Mouse (Mus musculus) limb, embryonic 15.5 days (tissue): ENCODE measurements around the gene Pdcd6ip. TPM values are rescaled to one million over a fixed set of nuclear protein-coding genes. Genes with fewer than 3 reads are reported as not detected.
"Not testable (repeated sequence)": the region's sequence is repeated elsewhere in the genome, so short reads cannot be mapped to it uniquely, and the experiment has no call there.

Source experiments
- ATAC-seq: fragments of 200-750 bp; cut with Nextera tagmentation; 2 replicates; pipeline ENCODE4 v1.8.0; 2017; ENCODE audit warnings: low read depth, moderate TSS enrichment; ENCODE audit not compliant: insufficient number of reproducible peaks, low FRiP score, low TSS enrichment
- H3K27ac ChIP-seq: fragments of 300-500 bp; sonication (generic); 2 replicates; pipeline ENCODE4 v1.5.1; 2015; ENCODE audit warnings: moderate library complexity, mild to moderate bottlenecking, inconsistent platforms
- H3K27me3 ChIP-seq: fragments of 300-500 bp; sonication (generic); 2 replicates; pipeline ENCODE4 v1.6.1; 2015; ENCODE audit warnings: inconsistent platforms
- H3K36me3 ChIP-seq: fragments of 300-500 bp; sonication (generic); 2 replicates; pipeline ENCODE4 v1.6.1; 2015; ENCODE audit warnings: inconsistent platforms
- H3K4me1 ChIP-seq: fragments of 300-500 bp; sonication (generic); 2 replicates; pipeline ENCODE4 v1.6.1; 2015; ENCODE audit warnings: inconsistent platforms
- H3K4me2 ChIP-seq: fragments of 300-500 bp; sonication (generic); 2 replicates; pipeline ENCODE4 v1.6.1; 2015; ENCODE audit warnings: mild to moderate bottlenecking, inconsistent platforms
- H3K4me3 ChIP-seq: fragments of 300-500 bp; sonication (generic); 2 replicates; pipeline ENCODE4 v1.5.1; 2015; ENCODE audit warnings: mild to moderate bottlenecking, inconsistent platforms
- H3K9ac ChIP-seq: fragments of 300-500 bp; sonication (generic); 2 replicates; pipeline ENCODE4 v1.6.1; 2015; ENCODE audit warnings: inconsistent platforms
- H3K9me3 ChIP-seq: fragments of 300-500 bp; sonication (generic); 2 replicates; pipeline ENCODE4 v1.6.1; 2016; ENCODE audit warnings: inconsistent platforms
- WGBS: fragments of 180-500 bp; shearing (Covaris S2); methylation state at CpG from one replicate; pipeline ENCODE4 v1.1.7; 2015; 5-methylcytosine and 5-hydroxymethylcytosine counted together
- polyA plus RNA-seq: library from polyadenylated mRNA; unstranded; fragments of >200 nt; fragmentation: Nextera tagmentation; extraction: Ambion mirVana; gene quantifications from 2 replicates; pipeline ENCODE4 v1.2.1, GENCODE M21; 2015

The Pdcd6ip gene
- polyA plus RNA-seq, 1 experiment from 2014 or later: 82.8 TPM

- Histone ChIP-seq H3K36me3 (peaks cover 67% of the 10 kb centered on the region), H3K27me3 (no peaks in the 10 kb centered on the region), H3K4me2 (no peak overlapping the region), H3K27ac (no peak overlapping the region), H3K9ac (no peak overlapping the region), H3K4me3 (no peak overlapping the region), H3K9me3 (no peaks in the 10 kb centered on the region), H3K4me1 (no peaks in the 10 kb centered on the region)
- ATAC-seq: no peak
- WGBS: 94% methylated on average over 6 of the region's 6 CpGs
These were observed 34.3 kb downstream of the Pdcd6ip start for GRCm38 (mm10) chr9:113673721-113674120.

DNA sequence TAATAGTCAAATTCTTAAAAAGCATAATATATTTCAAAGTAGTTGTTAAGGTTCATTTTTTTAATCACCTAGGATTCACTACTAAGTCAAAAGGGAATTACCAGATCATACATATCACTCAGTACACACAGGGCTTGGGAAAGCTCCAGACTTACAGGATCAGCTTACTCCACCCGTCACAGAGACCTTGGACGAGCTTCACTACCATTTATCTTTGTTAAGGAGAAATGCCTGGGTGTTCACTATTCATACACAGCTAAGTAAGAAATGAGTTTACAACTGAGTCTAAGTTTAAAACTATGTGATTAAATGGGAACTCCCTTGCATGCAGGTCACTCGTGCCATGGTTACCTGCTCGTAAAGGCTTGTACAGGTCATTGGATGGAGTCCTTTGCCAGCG is 35.7 kb downstream of the Pdcd6ip start:
- Histone ChIP-seq H3K4me3 (no peak overlapping the region), H3K9ac (no peak overlapping the region), H3K27me3 (no peaks in the 10 kb centered on the region), H3K4me1 (no peaks in the 10 kb centered on the region), H3K4me2 (no peak overlapping the region), H3K27ac (no peak overlapping the region), H3K9me3 (no peaks in the 10 kb centered on the region), H3K36me3 (peaks cover 70% of the 10 kb centered on the region)
- WGBS: 93% methylated on average over 5 of the region's 5 CpGs
- ATAC-seq: no peak

GRCm38 (mm10) chr9:113670857-113671106 is 37.3 kb downstream of the Pdcd6ip start:
- H3K27ac ChIP-seq: no peak overlapping the region
- H3K36me3 ChIP-seq: peaks cover 72% of the 10 kb centered on the region
- WGBS: 97% methylated on average over 1 of the region's 1 CpGs

GRCm38 (mm10) chr9:113670105-113670856 is 37.8 kb downstream of the Pdcd6ip start:
- Histone ChIP-seq H3K4me2 (no peak overlapping the region), H3K27ac (0 out of 2 replicates have a peak overlapping the region, but pooled peaks have one; percentile 4), H3K36me3 (peaks cover 77% of the 10 kb centered on the region), H3K4me1 (no peaks in the 10 kb centered on the region), H3K9ac (no peak overlapping the region), H3K27me3 (no peaks in the 10 kb centered on the region), H3K9me3 (no peaks in the 10 kb centered on the region), H3K4me3 (no peak overlapping the region)
- no peak for ATAC-seq
- 68% methylated on average over 7 of the region's 7 CpGs for WGBS

More at GRCm38 (mm10) chr9:113670857-113671106, 37.3 kb downstream of the Pdcd6ip start:
- Histone ChIP-seq H3K4me3 (no peak overlapping the region), H3K4me2 (no peak overlapping the region), H3K27me3 (no peaks in the 10 kb centered on the region), H3K9me3 (no peaks in the 10 kb centered on the region), H3K9ac (no peak overlapping the region), H3K4me1 (no peaks in the 10 kb centered on the region)
- ATAC-seq: no peak

- Histone ChIP-seq H3K27me3 (no peaks in the 10 kb centered on the region), H3K27ac (no peak overlapping the region), H3K36me3 (peaks cover 75% of the 10 kb centered on the region), H3K4me3 (no peak overlapping the region), H3K9me3 (no peaks in the 10 kb centered on the region), H3K4me2 (no peak overlapping the region), H3K9ac (no peak overlapping the region), H3K4me1 (no peaks in the 10 kb centered on the region)
- 83% methylated on average over 4 of the region's 4 CpGs for WGBS
- no peak for ATAC-seq
These were observed 44.6 kb downstream of the Pdcd6ip start for GRCm38 (mm10) chr9:113663476-113663875.

- H3K4me3 ChIP-seq: no peak overlapping the region
- no peaks in the 10 kb centered on the region for H3K4me1 ChIP-seq
- H3K36me3 ChIP-seq: peaks cover 64% of the 10 kb centered on the region
- no peaks in the 10 kb centered on the region for H3K27me3 ChIP-seq
- no peak overlapping the region for H3K4me2 ChIP-seq
- no peak overlapping the region for H3K27ac ChIP-seq
- 91% methylated on average over 1 of the region's 1 CpGs for WGBS
- H3K9me3 ChIP-seq: no peaks in the 10 kb centered on the region
- H3K9ac ChIP-seq: no peak overlapping the region
- no peak for ATAC-seq
These were observed 50.2 kb downstream of the Pdcd6ip start for GRCm38 (mm10) chr9:113657837-113658236.

GRCm38 (mm10) chr9:113653571-113653970 is 54.5 kb downstream of the Pdcd6ip start:
- no peak overlapping the region for H3K27ac ChIP-seq
- ATAC-seq: no peak
- WGBS: 79% methylated on average over 8 of the region's 8 CpGs
- no peak overlapping the region for H3K9ac ChIP-seq
- H3K9me3 ChIP-seq: no peaks in the 10 kb centered on the region
- H3K4me2 ChIP-seq: no peak overlapping the region
- no peaks in the 10 kb centered on the region for H3K4me1 ChIP-seq
- H3K27me3 ChIP-seq: no peaks in the 10 kb centered on the region
- H3K36me3 ChIP-seq: peaks cover 39% of the 10 kb centered on the region
- no peak overlapping the region for H3K4me3 ChIP-seq

DNA sequence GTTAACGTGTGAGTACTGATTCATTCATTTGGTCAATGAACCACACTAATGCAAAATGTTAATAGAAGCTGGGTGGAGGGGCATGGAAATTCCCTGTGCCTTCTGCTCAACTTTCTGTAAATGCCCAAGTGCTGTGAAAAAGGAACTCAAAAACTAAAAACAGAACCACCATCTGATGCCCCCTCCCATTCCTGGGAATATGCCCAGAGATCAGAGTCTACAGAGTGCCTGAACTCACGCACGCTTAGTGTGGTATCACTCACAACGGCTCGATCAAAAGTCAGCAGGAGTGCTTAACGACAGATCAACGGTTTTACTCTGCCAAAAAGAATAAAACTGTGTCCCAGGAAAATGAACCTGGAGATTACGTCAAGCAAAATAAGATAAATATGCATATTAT is 57.3 kb downstream of the Pdcd6ip start:
- ATAC-seq: no peak
- no peak overlapping the region for H3K27ac ChIP-seq
- H3K4me3 ChIP-seq: no peak overlapping the region
- H3K4me2 ChIP-seq: no peak overlapping the region
- no peak overlapping the region for H3K9ac ChIP-seq
- H3K9me3 ChIP-seq: no peaks in the 10 kb centered on the region
- WGBS: 77% methylated on average over 8 of the region's 8 CpGs
- H3K4me1 ChIP-seq: no peaks in the 10 kb centered on the region
- H3K36me3 ChIP-seq: peaks cover 22% of the 10 kb centered on the region
- H3K27me3 ChIP-seq: no peaks in the 10 kb centered on the region

- not testable (repeated sequence) for H3K27ac ChIP-seq
These were observed 58.8 kb downstream of the Pdcd6ip start for GRCm38 (mm10) chr9:113649211-113649610.

GRCm38 (mm10) chr9:113645837-113646169 is 62.3 kb downstream of the Pdcd6ip start:
- H3K4me3 ChIP-seq: no peak overlapping the region
- no peaks in the 10 kb centered on the region for H3K9me3 ChIP-seq
- no peak overlapping the region for H3K9ac ChIP-seq
- H3K27ac ChIP-seq: no peak overlapping the region
- no peaks in the 10 kb centered on the region for H3K27me3 ChIP-seq
- no peaks in the 10 kb centered on the region for H3K36me3 ChIP-seq
- no peak overlapping the region for H3K4me2 ChIP-seq
- H3K4me1 ChIP-seq: peaks cover 6% of the 10 kb centered on the region; the same call in 1 of the 2 replicates
- 34% methylated on average over 5 of the region's 5 CpGs for WGBS
- ATAC-seq: 0 out of 2 replicates have a peak, but pooled peaks have one; percentile 3

More at GRCm38 (mm10) chr9:113649211-113649610, 58.8 kb downstream of the Pdcd6ip start:
- H3K36me3 ChIP-seq: peaks cover 12% of the 10 kb centered on the region; the same call in 1 of the 2 replicates
- ATAC-seq, H3K4me2 ChIP-seq, H3K9me3 ChIP-seq, H3K27me3 ChIP-seq, H3K9ac ChIP-seq, H3K4me3 ChIP-seq, H3K4me1 ChIP-seq: not testable (repeated sequence)
- WGBS: 82% methylated on average over 8 of the region's 8 CpGs

DNA sequence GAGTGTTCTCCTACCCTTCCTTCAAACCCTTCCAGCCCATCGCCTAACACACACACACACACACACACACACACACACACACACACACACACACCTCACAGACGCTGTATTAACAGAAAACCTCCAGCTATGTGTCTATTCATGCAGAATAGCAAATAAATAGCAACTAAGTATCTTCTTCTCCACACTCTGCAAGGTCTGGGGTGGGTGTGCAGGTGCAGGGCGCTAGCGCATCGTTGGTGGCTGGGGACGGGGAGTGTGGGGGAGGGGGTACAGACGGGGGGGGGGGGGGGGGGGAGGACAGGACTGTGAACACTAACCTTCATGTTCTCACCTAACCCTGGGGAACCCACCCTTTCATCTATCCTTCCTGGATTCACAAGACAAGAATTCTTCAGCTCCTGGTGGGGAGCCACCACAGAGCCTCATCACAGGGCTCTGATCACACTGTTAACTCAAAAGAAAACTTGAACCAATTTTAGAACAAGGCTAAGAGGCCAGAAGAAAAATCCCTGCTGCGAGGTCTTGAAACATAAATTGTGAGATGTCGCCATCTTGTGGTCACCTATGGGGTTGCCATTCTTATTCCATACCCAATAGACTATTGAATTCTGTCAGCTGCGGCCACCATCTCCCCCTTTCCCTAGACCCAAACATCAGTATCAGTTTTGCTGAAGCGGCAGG is 62.8 kb downstream of the Pdcd6ip start:
- Histone ChIP-seq H3K9ac (no peak overlapping the region), H3K4me1 (peaks cover 6% of the 10 kb centered on the region; the same call in 1 of the 2 replicates), H3K36me3 (no peaks in the 10 kb centered on the region), H3K9me3 (no peaks in the 10 kb centered on the region), H3K27ac (no peak overlapping the region), H3K4me3 (no peak overlapping the region), H3K4me2 (no peak overlapping the region), H3K27me3 (no peaks in the 10 kb centered on the region)
- 18% methylated on average over 8 of the region's 11 CpGs for WGBS
- 0 out of 2 replicates have a peak, but pooled peaks have one; percentile 20 for ATAC-seq

GRCm38 (mm10) chr9:113644701-113645100 is 63.4 kb downstream of the Pdcd6ip start:
- H3K4me1 ChIP-seq: peaks cover 6% of the 10 kb centered on the region; the same call in 1 of the 2 replicates
- no peak overlapping the region for H3K4me3 ChIP-seq
- H3K9me3 ChIP-seq: no peaks in the 10 kb centered on the region
- no peak overlapping the region for H3K9ac ChIP-seq
- 33% methylated on average over 5 of the region's 5 CpGs for WGBS
- H3K27ac ChIP-seq: no peak overlapping the region
- H3K36me3 ChIP-seq: no peaks in the 10 kb centered on the region
- no peaks in the 10 kb centered on the region for H3K27me3 ChIP-seq
- ATAC-seq: no peak
- no peak overlapping the region for H3K4me2 ChIP-seq
